Mouse (Mus musculus) cerebellum, adult 2 months (tissue): ENCODE measurements at regions not wholly inside any gene's neighbourhood (a gene's known extent, or its start where the extent isn't known, plus 50 kb on each side); places are given as distances from the start of the nearest gene placed in this dataset.

ENCODE experiments used
- CTCF ChIP-seq: fragments of 200-500 bp; IDR thresholded peaks from 2 replicates; pipeline ENCODE4 v1.5.1; 2011; ENCODE audit warnings: low read depth, mild to moderate bottlenecking, control low read depth, low read length, moderate library complexity, borderline replicate concordance; ENCODE audit not compliant: insufficient read depth
- POLR2A ChIP-seq: fragments of 200-500 bp; IDR thresholded peaks from 2 replicates; pipeline ENCODE4 v1.6.1; 2011; ENCODE audit warnings: low read length, control low read depth, borderline replicate concordance; ENCODE audit not compliant: insufficient read depth

DNA sequence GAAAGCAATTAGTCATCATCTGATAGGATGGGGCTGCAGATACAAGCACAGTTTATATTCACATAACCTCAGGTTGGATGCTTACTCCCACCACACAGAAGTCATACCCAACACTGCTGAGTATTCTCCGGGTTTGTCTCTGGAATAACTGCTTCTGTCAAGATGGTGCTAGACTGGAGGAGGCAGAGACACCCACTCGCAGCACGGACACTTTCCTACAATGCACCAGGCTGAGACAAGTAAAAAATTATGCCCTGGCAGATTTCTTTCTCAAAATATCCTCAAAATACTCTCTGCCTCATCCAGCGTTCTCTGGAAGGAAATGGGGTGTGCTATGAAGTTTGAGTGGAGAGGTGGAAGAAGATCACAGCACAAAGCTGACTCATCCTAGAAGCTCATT, 763.1 kb downstream of the Gm9195 start:
- TF ChIP-seq CTCF (no peak), POLR2A (no peak)
